Mouse (Mus musculus) T-cell, adult 2 months (primary cell): ENCODE results near the gene Grm5.

Experiments used
- DNase-seq: peaks from one replicate; pipeline ENCODE4 v3.0.0; 2022; ENCODE audit warnings: low spot score

Gene Grm5

DNA sequence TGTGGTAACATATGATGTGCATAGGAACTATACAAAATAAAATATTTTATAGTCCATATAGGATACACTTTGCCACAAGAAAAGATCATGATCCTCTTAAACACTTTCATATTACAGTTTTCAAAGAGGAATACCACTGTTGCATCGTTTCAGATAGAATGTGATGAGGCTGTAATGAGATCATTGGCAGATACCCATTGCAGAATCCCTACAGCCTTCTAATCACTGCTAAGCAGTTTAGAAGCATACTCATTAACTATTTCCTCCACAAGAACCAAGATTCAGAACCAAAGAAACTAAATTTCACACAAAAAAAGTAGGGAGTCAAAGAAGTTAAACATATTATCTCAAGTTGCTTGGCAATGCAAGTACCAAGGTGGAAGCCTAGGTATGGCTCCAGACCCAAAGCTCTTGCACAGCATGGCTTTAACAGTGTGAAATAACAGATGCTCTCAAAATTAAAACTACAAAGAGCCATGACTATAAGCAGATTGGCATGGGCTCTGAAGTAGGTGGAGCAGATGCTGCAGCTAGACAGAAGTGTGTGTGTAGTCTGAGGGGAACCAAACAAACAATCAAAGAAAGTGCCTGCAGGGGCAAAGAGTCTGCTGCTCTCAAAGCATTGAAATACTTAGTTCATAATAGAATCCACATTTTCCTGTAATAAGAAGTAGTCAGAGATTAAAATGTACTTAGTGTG, 575.7 kb downstream of the Grm5 start:
- DNase-seq = no peak

GRCm38 (mm10) chr7:88161586-88161985, 577.6 kb downstream of the Grm5 start:
- no peak for DNase-seq
